Mouse (Mus musculus) heart, adult 8-10 months (tissue): ENCODE measurements around the gene Gm49416. TPM values are rescaled to one million over a fixed set of nuclear protein-coding genes. Genes with fewer than 3 reads are reported as not detected.

Experiments used
- DNase-seq: peaks from one replicate; pipeline ENCODE4 v3.0.0; 2022; ENCODE audit warnings: low spot score
- total RNA-seq, 4 experiments: library from RNA; stranded (reverse); gene quantifications; 2 replicates each; pipeline ENCODE4 v1.2.4; 2022

Gm49416 gene
- total RNA-seq, 4 experiments from 2014 or later: 3.6 to 5.3 (median 4.6) TPM

DNA sequence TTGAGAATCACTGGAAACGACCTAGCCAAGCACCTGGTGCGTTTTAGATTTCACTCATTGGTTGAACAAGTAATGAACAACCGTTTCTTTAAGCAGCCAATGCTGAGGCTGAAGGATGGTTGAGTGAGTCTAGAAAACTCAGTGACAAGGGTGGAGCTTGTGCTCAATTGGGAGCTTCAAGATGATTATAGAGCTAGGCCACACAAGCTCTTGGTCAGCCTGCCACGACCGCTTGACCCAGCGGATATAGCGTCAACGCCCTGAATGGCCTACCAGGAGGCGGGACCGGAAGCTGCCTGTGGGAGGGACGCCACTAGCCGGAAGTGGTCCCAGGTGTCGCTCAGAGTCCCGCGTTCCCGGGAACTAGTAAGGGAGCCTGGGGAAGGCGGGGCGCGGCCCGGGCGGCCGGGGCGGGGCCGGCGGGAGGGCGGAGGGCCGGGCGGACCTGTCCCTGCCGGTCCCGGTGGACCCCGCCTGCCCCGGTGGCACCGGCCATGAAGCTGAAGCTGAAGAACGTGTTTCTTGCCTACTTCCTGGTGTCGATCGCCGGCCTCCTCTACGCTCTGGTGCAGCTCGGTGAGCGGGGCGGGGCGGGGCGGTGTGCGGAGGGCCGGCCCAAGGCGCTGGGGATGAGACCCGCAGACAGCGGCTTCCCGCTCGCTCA is 31.5 kb downstream of the Gm49416 start, which contains the start of gene B3gat3:
TSS of gene B3gat3 (plus strand) at position 302 of the 664 bp plus-strand sequence.
- DNase-seq: peak; percentile 98

DNA sequence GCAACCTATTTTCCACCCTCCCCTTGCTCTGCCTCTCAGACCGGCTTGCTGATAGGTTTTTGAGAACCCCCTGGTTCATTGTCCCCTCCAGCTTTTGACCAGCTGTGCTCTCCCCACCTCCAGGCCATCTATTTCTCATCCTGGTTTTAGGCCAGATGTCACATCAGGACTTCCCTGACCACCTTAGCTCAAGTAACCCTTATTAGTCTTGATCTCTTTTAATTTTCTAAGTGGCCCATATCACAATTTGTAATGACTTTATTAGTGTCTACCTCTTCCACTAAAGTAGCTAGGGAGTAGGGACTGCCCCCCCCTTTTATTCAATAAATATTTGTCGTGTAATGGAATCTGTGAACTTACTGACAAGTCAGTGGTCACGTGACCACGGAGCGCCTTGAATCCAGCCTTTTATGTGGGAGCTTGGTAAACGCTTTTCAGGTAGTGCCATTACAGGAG is 32.1 kb downstream of the Gm49416 start:
- no peak for DNase-seq

DNA sequence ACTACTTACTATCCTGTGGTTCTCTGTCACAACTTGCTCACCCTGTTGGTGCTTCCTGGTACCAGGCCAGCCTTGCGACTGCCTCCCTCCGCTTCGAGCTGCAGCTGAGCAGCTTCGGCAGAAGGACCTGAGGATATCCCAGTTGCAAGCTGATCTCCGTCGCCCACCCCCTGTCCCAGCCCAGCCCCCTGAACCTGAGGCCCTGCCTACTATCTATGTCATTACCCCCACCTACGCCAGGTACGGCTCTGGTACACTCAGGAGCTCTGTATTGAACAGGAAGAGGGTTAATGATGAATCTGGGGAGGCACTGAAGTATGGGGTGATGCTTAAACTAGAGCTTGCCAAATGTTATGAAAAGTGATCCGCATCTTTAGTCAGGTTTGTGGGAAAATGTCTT is 33.0 kb downstream of the Gm49416 start:
- DNase-seq: no peak

DNA sequence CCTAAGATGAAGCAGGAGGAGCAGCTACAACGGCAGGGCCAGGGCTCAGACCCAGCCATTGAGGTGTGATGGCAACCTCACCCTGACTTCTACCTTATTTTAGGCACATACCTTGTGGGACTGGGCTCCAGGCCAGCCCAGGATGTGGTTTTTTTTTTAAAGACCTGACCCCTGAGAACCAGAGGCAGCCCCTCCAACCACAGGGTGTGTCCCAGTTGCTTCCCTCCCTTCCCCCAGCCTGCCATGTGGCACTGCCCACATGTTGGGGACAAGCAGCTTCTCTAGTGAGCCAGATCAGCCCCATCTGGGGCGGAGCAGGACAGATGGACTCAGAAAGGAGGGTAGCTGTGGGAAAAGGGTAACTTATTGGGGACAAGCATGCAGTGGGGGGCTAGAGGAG is 38.0 kb downstream of the Gm49416 start:
- DNase-seq: no peak

DNA sequence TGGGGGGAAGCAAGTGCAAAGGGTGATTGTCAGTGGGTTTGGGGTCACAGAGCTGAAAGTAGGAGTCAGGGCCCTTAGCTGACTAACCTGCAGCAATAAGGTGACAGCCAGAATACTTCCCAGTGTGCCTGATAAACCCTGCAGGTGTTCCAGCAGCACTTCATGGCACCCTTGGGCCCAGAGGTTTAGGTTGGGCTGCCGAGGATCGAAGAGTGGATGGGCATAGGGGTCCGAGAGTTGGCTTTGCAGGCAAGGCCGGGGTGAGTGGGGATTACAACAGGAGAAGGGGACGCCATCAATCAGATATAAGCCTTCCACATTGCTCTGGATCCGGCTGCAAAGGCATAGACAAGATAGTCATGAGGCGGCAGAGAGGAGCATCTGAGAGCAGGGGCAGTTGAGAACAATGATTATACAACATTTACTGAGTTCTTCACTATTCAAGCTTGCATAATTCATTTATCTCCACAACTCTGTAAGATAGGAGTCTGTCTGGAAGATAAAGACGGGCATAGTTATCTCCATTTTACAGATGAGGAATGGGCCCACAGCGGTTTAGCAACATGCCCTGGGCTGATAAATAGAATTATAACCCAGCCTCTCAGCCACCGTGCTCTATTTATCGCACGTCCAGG is 39.3 kb downstream of the Gm49416 start:
- no peak for DNase-seq

DNA sequence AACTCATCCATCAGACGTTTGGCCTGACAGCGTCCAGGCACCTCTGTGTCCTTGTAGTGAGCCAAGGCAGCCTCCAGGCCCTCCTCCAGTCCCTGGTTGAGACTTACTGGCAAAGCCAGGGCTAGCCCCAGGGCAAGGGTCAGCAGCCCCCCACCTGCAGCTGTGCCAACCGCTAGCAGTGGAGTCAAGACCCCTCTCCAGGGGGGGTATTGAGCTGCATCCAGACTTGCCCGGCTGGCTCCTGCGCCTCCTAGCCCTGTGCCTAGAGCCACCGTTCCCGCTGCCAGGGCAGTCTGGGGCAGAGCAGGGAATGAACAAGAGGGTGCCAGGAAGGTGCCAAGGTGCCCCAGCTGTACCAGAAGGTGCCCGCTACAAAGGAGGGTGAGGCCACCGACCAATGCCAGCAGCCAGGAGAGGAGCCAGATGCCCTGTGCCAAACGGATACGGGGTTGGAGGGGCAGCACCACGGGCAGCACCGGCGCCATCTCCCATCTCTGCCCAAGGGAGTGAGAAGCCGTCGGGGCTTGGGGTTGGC is 40.0 kb downstream of the Gm49416 start:
- no peak for DNase-seq

DNA sequence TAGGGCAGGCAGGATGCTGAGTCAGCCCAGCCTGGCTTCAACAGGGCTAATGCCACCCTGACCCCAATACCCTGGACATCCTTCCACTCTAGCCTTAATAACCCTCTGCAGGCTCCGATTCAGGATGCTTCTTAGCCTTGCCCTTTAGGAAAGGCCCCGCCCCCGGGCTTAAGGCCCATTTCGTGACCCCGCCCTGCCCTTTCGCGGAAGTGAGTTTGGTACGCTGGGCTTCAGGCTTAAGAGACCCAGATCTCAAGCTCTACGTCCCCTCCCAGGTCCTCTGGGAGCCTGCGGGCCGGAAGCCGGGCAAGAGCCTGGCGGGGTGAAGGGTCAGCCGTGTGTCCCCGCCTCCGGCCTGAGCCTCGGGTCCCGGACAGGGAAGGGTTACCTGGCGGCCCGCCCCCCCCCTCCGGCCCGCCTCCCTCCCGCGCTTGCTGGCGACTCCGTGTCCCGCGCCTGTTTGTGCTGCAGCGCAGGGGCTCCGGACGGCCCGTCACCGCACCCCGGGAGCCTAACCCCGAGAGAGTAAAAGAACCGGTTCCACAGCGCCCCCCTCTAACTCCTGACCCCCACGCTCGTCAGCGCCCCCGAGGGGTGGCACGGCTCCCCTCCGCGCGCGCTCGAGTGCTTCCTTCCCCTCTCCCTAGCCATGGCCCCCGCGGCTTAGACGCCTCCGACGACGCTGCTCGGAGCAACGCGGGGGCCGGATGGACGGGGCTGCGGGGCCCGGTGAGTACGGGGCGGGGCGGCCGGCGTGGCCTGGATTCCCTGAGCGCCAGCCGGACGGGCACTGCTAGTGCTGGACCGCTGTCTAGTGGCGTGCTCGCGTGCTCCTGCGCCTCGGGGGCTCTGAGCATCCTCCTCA is 40.7 kb downstream of the Gm49416 start, which contains the start of the genes Rom1 and Eml3:
TSS of gene Rom1 (minus strand) at position 133 of the 865 bp plus-strand sequence.
TSS of gene Eml3 (plus strand) at position 329 of the 865 bp plus-strand sequence.
- DNase-seq: peak; percentile 95

DNA sequence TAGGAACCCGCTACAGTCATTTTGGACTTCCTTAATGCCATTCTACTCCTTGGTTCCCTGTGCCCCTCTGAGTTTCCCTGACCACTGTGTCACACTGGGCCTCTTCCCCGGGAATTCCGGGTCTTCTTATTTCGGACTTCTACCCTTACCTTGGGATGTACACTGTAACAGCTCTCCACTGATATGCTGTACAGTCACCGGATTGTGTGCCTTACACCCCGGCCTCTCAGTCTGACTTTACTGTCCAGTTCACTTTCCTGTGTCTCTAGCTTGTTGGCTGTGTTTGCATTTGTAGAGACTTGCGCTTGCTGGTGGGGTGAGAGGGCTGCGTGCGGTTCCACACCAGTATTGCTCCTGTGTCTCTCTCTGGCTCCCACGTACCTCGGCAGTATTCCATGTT is 41.4 kb downstream of the Gm49416 start:
- DNase-seq: no peak

DNA sequence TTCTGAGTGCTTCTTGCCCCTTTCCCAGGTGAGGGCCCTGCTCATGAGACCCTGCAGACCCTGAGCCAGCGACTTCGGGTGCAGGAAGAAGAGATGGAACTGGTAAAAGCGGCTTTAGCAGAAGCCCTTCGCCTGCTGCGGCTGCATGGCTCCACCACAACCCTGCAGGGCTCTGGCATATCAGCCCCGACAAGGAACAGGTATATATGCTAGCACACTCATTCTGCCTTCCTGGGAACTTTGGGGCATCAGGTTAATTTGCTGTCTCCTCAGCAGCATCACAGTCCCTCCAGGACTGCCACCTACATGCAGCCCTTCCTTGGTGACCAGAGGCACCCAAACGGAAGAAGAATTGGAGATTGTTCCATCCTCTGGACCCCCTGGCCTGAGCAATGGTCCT is 42.0 kb downstream of the Gm49416 start:
- no peak for DNase-seq

DNA sequence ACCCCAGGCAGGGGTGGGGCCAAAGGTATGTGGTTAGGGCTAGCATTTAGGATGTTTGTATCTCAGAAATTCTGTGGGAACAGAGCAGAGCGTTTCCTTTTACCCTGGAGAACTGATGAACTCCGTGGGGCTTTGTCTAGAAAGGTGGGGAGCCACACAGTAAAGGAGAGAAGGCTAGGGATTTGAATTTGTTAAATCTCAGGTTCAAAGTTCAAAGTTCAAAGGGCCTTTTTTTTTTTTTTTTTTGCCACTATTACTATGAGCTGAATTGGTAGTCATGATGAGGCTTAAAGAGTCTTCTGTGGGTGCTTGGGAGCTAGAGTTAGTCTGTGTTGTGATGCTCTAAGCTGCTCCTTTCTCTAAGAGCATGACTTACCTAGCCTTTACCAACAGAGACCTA is 48.0 kb downstream of the Gm49416 start:
- DNase-seq: no peak

DNA sequence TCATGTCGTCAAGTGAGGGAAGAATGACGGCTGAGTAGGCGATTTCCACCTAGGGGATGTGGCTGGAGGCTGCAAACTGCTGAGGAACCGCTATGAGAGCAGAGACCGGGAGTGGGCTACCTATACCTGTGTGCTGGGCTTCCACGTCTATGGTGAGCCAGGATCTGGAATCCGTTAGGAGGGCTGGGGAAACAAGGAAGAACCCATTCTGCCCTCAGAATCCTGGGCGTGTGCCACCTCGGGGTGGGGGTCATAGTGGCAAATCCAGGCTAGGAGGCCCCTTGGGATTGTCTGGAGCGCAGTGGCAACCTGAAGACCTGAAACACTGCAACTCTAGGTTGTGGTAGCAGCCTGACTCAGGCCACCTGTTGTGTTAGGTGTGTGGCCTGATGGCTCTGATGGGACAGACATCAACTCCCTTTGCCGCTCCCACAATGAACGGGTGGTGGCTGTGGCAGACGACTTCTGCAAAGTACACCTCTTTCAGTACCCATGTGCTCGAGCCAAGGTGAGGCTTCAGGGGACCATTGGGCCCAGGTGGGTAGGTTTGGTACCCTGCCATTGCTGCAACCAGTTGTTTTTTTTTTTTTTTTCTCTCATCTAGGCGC is 51.9 kb downstream of the Gm49416 start:
- DNase-seq: no peak

DNA sequence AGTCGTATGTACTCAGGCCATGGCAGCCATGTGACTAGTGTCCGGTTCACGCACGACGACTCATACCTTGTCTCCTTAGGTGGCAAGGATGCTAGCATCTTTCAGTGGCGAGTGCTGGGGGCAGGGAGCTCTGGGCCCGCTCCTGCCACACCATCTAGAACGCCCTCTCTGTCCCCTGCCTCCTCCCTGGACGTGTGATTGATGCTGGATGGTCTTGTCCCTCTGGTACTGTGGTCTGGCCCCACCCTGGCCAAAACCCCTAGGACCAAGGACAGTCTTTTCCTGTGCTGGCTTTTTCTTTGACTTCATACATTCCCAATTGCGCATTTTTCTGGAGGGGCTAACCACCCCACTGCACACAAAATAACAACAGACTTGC is 52.4 kb downstream of the Gm49416 start:
- DNase-seq: no peak

DNA sequence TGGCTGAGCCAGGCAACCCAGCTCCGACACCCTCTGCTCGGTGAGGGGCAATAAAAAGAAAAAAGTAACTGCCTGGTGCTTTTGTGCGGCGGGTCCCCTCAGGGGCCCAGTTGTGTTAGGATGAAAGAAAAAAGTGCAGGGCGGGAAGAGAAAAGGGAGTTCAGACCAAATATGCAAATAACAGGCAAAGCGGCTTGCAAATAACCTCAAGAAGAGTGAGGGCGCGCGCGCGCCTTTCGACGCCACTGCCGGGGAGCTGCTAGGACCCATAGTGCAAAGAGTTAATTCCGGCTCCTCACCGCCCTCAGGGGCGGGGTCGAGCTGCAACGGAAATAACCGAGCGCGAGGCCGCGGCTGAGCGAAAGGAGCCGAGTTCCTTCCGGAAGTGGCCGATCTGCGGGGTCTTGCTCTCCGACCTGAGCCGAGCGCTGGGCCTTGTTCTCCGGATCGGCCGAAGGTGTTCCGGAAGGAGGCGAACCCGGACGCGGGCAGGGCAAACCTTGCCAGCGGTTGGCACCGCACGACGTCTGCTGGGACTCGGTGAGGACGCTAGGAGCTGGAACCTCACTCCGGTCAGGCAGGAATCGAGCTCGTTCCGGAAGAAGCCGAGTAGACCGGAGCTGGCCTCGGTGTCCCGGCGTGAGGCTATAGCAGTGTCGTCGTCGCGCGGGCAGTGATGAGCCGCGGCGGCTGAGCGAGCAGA is 52.9 kb downstream of the Gm49416 start, which contains the start of gene Mta2:
TSS of gene Mta2 (plus strand) at position 361 of the 703 bp plus-strand sequence.
- DNase-seq: peak; percentile 91

DNA sequence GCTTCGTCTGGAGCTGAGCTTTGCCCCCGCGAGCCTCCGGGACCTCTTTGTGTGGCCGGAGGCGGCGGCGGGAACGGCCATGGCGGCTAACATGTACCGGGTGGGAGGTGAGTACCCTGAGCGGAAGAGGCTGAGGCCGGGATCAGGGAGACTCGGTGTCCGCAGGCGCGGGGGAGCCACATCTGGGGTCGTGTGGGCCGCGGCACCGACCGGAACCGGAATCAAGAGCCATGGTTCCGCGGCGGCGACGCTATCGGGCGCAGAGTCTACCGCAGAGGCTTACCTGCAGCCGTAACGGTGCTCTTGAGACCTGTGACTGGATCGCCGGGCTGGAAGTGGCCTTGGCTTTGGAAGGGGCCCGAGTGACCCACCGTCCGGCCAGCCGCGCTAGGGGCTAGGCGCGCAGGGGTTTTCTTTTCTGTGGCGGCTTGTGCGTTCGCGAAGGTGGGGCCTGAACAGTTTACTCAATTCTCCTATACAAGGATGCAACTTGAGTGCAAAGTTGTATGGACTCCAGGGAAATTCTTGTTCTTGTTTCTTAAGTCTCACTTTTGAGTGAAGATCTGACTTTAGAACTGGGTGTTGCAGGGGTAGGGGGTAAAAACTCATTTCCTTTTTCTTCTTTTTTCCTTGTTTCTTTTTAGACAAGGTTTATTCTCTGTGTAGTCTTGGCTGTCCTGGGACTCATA is 53.7 kb downstream of the Gm49416 start:
- no peak for DNase-seq

DNA sequence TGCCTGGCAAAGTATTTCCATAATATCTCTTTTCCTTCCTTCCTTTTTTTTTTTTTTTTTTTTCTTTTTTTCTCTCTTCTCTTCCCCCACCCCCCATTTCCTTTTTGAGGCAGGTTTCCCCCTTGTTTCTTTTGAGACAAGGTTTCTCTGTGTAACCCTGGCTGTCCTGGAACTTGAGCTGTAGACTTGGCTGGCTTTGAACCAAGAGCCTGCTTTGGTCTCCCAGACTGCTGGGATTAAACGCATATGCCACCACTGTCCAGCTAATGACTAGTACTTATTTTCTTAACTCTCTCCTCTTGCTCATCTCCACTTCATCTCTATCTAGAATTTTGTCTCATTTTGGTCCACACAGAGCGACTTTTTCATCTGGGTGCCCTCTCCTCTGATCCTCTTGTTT is 54.3 kb downstream of the Gm49416 start:
- no peak for DNase-seq

DNA sequence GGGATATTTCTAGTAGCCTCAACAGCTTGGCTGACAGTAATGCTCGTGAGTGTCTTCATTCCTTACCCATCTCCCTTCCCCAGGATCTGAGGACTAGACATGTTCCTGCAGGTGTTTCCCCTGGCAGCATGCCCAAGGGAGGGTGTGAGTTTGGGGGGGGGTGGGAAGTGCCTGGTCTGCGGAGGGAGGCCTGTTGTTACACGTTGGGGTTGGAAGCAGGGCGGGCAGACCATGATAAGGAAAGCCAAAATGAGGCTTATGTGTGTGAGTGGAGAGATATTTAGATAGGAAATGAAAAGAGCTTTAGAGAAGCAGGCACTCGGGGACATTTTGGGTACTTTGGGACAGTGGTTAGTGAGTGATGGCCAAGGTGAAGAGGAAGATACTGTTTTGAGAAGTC is 55.3 kb downstream of the Gm49416 start:
- no peak for DNase-seq

DNA sequence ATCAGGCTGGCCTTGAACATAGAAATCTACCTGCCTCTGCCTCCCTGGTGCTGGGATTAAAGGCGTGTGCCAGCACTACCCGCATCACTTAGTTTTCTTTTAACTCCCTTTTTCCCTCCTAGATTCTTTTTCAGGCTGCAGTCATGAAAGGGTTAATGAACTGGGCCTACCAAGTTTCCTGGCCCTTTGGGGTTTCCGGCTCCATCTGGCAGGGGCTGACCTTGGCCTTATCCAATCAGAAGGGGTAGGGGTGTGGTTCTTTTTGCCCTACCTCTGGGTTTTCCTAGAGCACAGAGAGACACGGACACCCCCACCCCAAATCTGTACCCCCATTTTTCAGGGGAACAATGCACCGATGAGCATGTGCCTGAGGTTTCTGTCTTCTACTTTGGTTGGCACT is 56.0 kb downstream of the Gm49416 start:
- DNase-seq: peak; percentile 62
